Mouse (Mus musculus): ENCODE results near the gene Mchr1. TPM values are rescaled to one million over a fixed set of nuclear protein-coding genes. Genes with fewer than 3 reads are reported as not detected.
A peak's percentile ranks its signal among the peaks of the same experiment; 100 is the strongest.

Gene Mchr1
- polyA plus RNA-seq, 1 experiment = not detected

DNA sequence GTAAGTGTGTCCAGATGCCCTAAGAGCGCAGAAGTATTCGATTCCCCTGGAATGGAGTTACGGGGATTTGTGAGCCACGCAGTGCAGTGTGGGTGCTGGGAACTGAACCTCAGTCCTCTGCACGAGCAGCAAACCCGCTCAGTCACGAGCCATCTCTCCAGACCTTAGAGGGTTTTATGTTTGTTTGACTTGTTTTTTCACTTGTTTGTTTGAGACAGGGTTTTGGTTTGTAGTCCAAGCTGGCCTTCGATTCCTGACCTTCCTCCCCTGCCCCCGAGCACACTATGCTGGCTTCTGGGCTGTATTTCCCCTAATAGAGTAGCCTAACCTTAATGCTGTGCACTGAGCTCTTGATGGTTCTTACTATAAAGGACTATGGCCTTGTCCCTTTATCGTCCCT is 10.3 kb upstream of the Mchr1 start:
- no peak for TF ChIP-seq POLR2A (IDR thresholded peaks at IDR 0.05; ENCODE audit: borderline replicate concordance, low read depth, low read length)
- H3K4me1 ChIP-seq (ENCODE audit: control insufficient read depth, insufficient read depth, low read length) = no peaks in the 10 kb centered on the region
- H3K4me3 ChIP-seq (ENCODE audit: insufficient read depth, low read length) = no peak overlapping the region
- no peak overlapping the region for H3K27ac ChIP-seq (ENCODE audit: insufficient read depth, low read depth, low read length)

DNA sequence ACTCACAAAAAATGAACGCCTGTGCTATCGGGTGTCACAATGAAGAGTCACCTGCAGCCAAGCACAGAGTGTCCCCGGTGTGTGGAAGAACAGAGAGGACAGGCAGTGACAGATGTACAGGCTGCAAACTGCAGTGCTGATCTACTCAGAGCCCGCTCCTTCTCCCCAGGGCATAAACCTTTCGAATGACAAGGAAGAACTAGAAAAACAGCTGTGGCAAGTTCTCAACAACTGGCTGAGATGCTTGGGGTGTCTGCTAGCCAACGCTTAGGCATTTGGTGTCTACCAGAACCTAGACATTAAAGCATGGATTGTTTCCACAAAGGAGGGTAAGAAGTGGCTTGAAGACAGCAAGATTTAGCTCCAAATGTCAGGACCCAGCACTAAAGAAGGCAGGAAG is 9.6 kb upstream of the Mchr1 start:
- no peak overlapping the region for H3K4me3 ChIP-seq (ENCODE audit: insufficient read depth, low read length)
- no peak for TF ChIP-seq CTCF (IDR thresholded peaks at IDR 0.05; ENCODE audit: low read depth, low read length)
- no peak for TF ChIP-seq POLR2A (IDR thresholded peaks at IDR 0.05; ENCODE audit: borderline replicate concordance, low read depth, low read length)
- H3K27ac ChIP-seq (ENCODE audit: insufficient read depth, low read depth, low read length) = no peak overlapping the region
- H3K4me1 ChIP-seq (ENCODE audit: control insufficient read depth, insufficient read depth, low read length) = no peaks in the 10 kb centered on the region

DNA sequence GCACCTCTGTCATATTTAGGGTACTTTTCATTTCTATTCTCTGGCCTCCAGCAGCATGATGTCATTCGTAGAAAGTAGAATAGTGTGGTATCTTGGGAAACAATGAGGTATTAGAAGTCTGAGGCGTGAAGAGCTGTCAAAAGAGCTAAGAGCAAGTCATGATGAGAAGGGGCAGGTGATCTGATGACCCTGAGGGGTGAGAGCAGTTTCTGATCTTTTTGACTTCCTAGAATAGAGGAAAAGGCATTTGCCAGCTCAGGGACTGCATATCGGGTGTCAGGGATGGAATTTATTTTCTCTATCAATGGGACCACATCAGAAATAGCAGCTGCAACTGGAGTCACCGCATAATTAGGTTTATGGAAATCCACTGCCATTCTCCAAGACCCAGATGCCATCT is 8.5 kb upstream of the Mchr1 start:
- TF ChIP-seq CTCF (IDR thresholded peaks at IDR 0.05; ENCODE audit: low read depth, low read length) = no peak
- TF ChIP-seq POLR2A (IDR thresholded peaks at IDR 0.05; ENCODE audit: borderline replicate concordance, low read depth, low read length) = no peak
- Histone ChIP-seq H3K4me1 (ENCODE audit: control insufficient read depth, insufficient read depth, low read length) (no peaks in the 10 kb centered on the region), H3K4me3 (ENCODE audit: insufficient read depth, low read length) (no peak overlapping the region), H3K27ac (ENCODE audit: insufficient read depth, low read depth, low read length) (no peak overlapping the region)

DNA sequence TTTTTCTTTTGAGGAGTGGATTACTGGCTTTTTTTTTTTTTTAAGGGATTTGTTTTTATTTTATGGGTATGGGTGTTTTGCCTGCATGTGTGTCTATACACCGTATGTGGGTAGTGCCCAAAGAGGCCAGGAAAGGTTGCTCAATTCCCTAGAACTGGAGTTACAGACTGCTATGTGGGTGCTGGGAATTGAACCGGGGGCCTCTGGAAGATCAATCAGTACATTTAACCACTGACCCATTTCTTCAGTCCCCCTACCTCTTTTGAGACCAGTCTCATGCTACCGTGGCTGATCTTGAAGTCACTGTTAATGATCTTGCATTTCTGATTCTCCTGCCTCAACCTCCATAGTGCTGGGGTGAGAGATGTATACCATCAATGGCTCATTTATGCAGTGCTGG is 8.0 kb upstream of the Mchr1 start:
- Histone ChIP-seq H3K4me3 (ENCODE audit: insufficient read depth, low read length) (no peak overlapping the region), H3K27ac (ENCODE audit: insufficient read depth, low read depth, low read length) (no peak overlapping the region), H3K4me1 (ENCODE audit: control insufficient read depth, insufficient read depth, low read length) (no peaks in the 10 kb centered on the region)
- no peak for TF ChIP-seq CTCF (IDR thresholded peaks at IDR 0.05; ENCODE audit: low read depth, low read length)
- TF ChIP-seq POLR2A (IDR thresholded peaks at IDR 0.05; ENCODE audit: borderline replicate concordance, low read depth, low read length) = no peak

DNA sequence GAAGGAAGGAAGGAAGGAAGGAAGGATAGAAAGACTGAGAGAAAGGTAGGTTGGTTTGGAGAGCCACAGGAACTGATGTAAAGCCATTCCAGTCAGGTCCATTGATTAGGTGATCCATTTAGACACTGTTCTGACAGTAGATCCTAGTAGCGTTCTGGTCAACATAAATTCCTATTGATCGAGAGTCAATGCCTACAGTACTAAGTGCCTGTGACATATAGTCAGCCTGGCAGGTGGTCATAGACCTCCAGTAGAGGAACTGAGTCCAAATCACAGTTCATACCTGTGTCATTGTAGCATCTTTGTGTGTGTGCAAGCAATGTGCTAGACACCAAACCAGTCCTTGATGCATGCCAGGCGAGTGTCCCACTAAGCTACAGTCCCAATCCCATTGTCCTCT is 7.0 kb upstream of the Mchr1 start:
- TF ChIP-seq POLR2A (IDR thresholded peaks at IDR 0.05; ENCODE audit: borderline replicate concordance, low read depth, low read length) (no peak), CTCF (IDR thresholded peaks at IDR 0.05; ENCODE audit: low read depth, low read length) (no peak)
- H3K4me1 ChIP-seq (ENCODE audit: control insufficient read depth, insufficient read depth, low read length) = no peaks in the 10 kb centered on the region
- no peak overlapping the region for H3K27ac ChIP-seq (ENCODE audit: insufficient read depth, low read depth, low read length)
- H3K4me3 ChIP-seq (ENCODE audit: insufficient read depth, low read length) = no peak overlapping the region

DNA sequence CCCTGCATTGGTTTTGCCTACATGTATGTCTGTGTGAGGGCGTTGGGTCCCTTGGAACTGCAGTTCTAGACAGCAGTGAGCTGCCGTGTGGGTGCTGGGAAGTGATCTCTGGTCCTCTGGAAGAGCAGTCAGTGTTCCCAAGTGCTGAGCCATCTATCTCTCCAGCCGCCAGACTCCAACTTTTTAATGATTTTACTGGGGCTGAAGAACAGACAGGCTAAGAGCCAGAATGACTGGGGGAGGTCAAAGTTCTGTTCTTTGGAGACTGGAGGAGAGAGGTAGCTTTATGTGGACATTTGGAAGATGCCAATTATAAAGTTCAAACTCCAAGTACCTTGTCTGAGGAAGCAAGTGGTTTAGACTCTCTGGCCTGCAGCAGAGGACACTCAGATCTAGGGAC is 5.5 kb upstream of the Mchr1 start:
- Histone ChIP-seq H3K27ac (ENCODE audit: insufficient read depth, low read depth, low read length) (no peak overlapping the region), H3K4me1 (ENCODE audit: control insufficient read depth, insufficient read depth, low read length) (peaks cover 5% of the 10 kb centered on the region), H3K4me3 (ENCODE audit: insufficient read depth, low read length) (no peak overlapping the region)
- TF ChIP-seq POLR2A (IDR thresholded peaks at IDR 0.05; ENCODE audit: borderline replicate concordance, low read depth, low read length) (no peak), CTCF (IDR thresholded peaks at IDR 0.05; ENCODE audit: low read depth, low read length) (no peak)

DNA sequence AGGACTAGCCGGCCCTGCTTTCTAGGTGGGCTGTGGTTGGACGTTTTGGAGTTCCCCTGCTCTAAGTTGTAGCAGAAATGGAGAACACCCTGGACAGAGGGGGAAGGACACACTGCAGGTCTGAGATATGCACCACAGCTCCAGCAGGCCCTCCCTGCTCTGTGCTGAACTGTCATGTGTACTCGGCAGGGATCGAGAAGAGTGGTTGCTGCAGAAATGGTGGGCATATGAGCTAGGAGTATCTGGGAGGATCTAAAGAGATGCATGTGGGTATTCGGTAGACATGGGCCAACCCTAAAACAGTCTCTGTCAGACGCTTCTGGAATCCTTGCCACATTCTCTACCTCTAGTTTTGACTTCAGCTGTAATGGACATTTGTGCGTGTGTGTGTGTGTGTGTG is 4.0 kb upstream of the Mchr1 start:
- TF ChIP-seq POLR2A (IDR thresholded peaks at IDR 0.05; ENCODE audit: borderline replicate concordance, low read depth, low read length) (no peak), CTCF (IDR thresholded peaks at IDR 0.05; ENCODE audit: low read depth, low read length) (no peak)
- Histone ChIP-seq H3K4me1 (ENCODE audit: control insufficient read depth, insufficient read depth, low read length) (peaks cover 7% of the 10 kb centered on the region), H3K4me3 (ENCODE audit: insufficient read depth, low read length) (no peak overlapping the region), H3K27ac (ENCODE audit: insufficient read depth, low read depth, low read length) (no peak overlapping the region)

DNA sequence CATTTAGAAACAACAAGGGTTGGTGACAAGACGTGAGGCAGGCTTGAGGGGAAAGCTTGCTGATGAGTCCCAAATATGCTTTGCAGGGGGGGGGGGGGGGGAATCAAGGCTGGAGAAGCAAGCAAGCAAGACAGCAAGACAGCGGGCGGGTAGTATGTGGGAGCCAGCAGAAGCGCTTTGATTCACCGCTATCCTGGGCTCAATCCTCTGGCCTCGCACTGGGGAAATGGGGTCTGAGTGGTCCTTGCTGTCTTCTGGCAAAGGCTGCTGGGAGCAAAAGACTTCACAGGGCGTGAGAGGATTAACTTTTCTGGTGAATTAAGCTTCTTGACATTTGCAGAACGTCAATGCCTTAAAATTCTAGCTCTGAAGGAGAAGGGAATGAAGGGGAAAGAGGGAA is 763 bp downstream of the Mchr1 start:
- no peak overlapping the region for H3K4me3 ChIP-seq (ENCODE audit: insufficient read depth, low read length)
- H3K27ac ChIP-seq (ENCODE audit: insufficient read depth, low read depth, low read length) = no peak overlapping the region
- H3K4me1 ChIP-seq (ENCODE audit: control insufficient read depth, insufficient read depth, low read length) = peaks cover 7% of the 10 kb centered on the region
- TF ChIP-seq POLR2A (IDR thresholded peaks at IDR 0.05; ENCODE audit: borderline replicate concordance, low read depth, low read length) = no peak
- TF ChIP-seq CTCF (IDR thresholded peaks at IDR 0.05; ENCODE audit: low read depth, low read length) = no peak

DNA sequence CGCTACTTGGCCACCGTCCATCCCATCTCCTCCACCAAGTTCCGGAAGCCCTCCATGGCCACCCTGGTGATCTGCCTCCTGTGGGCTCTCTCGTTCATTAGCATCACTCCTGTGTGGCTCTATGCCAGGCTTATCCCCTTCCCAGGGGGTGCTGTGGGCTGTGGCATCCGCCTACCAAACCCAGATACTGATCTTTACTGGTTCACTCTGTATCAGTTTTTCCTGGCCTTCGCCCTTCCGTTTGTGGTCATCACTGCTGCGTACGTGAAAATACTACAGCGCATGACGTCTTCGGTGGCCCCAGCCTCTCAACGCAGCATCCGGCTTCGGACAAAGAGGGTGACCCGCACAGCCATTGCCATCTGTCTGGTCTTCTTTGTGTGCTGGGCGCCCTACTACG is 2.2 kb downstream of the Mchr1 start:
- no peak overlapping the region for H3K27ac ChIP-seq (ENCODE audit: insufficient read depth, low read depth, low read length)
- H3K4me1 ChIP-seq (ENCODE audit: control insufficient read depth, insufficient read depth, low read length) = peaks cover 7% of the 10 kb centered on the region
- no peak for TF ChIP-seq POLR2A (IDR thresholded peaks at IDR 0.05; ENCODE audit: borderline replicate concordance, low read depth, low read length)
- TF ChIP-seq CTCF (IDR thresholded peaks at IDR 0.05; ENCODE audit: low read depth, low read length) = no peak
- no peak overlapping the region for H3K4me3 ChIP-seq (ENCODE audit: insufficient read depth, low read length)

DNA sequence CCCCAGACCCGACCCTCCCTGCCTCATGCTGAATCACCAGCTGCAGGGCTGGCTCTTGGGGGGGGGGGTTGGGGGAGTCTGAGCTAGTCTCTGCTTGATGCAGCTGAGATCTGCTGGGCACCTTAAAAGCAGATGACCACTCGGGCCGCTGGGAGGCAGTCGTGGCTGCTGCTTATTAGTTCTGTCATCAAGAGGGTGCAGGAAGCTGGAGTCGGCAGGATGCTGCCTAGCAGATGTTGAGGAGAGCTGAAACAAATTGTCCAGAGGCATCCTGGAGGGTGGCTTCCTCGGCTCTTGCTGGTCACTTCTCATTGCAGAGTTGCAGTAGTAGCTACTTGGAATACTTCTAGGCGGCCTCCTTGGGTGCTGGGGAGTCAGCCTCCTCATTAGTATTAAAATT is 4.0 kb downstream of the Mchr1 start:
- no peak overlapping the region for H3K4me3 ChIP-seq (ENCODE audit: insufficient read depth, low read length)
- TF ChIP-seq POLR2A (IDR thresholded peaks at IDR 0.05; ENCODE audit: borderline replicate concordance, low read depth, low read length) (no peak), CTCF (IDR thresholded peaks at IDR 0.05; ENCODE audit: low read depth, low read length) (0 out of 2 replicates have a peak, but pooled peaks have one; percentile 15)
- H3K4me1 ChIP-seq (ENCODE audit: control insufficient read depth, insufficient read depth, low read length) = 0 out of 2 replicates have a peak, but pooled peaks cover 2% of the 10 kb centered on the region
- no peak overlapping the region for H3K27ac ChIP-seq (ENCODE audit: insufficient read depth, low read depth, low read length)

DNA sequence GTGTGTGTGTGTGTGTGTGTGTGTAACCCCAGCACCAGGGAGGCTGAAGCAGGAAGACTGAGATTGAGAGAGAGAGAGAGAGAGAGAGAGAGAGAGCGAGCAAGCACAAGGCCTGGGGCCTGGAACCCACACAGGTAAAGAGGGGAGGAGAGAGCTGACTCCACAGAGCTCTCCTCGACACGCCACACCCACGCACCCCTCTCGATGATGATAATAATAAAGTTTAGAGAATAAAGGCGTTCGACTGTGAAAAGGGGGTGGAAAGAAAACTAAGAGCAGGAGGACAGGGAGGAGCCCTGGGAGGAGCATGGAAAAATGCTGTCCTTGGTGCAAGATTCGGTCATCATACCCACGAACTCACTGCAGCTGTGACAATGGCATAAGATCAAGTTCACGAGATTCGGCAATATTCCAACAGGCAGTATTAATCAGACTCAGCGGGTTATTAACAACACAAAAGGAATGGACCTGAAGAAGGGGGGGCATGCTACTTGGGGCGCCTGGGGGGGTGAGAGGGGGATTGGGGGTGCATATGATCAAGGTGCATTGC is 4.6 kb downstream of the Mchr1 start:
- 0 out of 2 replicates have a peak, but pooled peaks cover 2% of the 10 kb centered on the region for H3K4me1 ChIP-seq (ENCODE audit: control insufficient read depth, insufficient read depth, low read length)
- no peak overlapping the region for H3K27ac ChIP-seq (ENCODE audit: insufficient read depth, low read depth, low read length)
- TF ChIP-seq CTCF (IDR thresholded peaks at IDR 0.05; ENCODE audit: low read depth, low read length) = no peak
- no peak for TF ChIP-seq POLR2A (IDR thresholded peaks at IDR 0.05; ENCODE audit: borderline replicate concordance, low read depth, low read length)
- H3K4me3 ChIP-seq (ENCODE audit: insufficient read depth, low read length) = no peak overlapping the region

Data from bone marrow macrophage, adult 2 months (primary cell).